Mouse (Mus musculus): Measurements from ENCODE around the gene Rhbdd2. TPM values are rescaled to one million over a fixed set of nuclear protein-coding genes. Genes with fewer than 3 reads are reported as not detected.

The Rhbdd2 gene
- polyA plus RNA-seq, 1 experiment = 23.3 TPM

DNA sequence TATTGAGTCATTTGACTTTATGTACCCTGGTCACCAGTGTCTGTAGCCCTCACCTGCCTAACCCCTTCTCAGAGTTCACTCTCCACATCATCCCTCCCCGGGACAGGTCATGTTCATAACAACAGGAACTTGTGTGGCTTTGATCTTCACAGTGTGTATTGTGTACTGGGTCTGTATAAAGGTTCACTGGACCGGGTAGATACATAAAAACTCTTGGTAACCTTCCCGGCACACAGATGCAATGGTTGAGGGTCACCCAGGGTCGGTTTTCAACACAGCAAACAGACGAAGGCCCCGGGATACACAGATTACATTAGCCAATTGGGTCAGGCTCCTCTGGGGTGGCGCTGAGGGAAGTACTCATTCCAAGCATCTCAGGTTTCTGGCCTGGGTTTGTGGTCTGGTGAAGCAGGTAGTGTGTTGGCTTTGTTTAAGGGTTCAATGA is 62.9 kb downstream of the Rhbdd2 start:
- Histone ChIP-seq H3K27ac (ENCODE audit: insufficient read depth, low read length) (no peak overlapping the region), H3K4me3 (ENCODE audit: insufficient read depth, low read length) (no peak overlapping the region), H3K4me1 (ENCODE audit: control insufficient read depth, insufficient read depth, low read length) (no peaks in the 10 kb centered on the region)
- TF ChIP-seq POLR2A (IDR thresholded peaks at IDR 0.05; ENCODE audit: low read depth, low read length) = no peak

Other genes with a start within 250 kb of the Rhbdd2 start
- 22.3 and 24.4 TPM in 2 replicates for gene Pom121, start 238.1 kb upstream of the Rhbdd2 start, polyA plus RNA-seq (2011; ENCODE audit: insufficient read length, low read depth, missing spikeins)
- gene Hip1, start 87.5 kb upstream of the Rhbdd2 start, polyA plus RNA-seq (2011; ENCODE audit: insufficient read length, low read depth, missing spikeins) = 40.1 and 44.2 TPM in 2 replicates
- gene Ccl26, start 69.0 kb upstream of the Rhbdd2 start, polyA plus RNA-seq (2011; ENCODE audit: insufficient read length, low read depth, missing spikeins) = not detected in 2 replicates
- gene Ccl24, start 59.6 kb upstream of the Rhbdd2 start, polyA plus RNA-seq (2011; ENCODE audit: insufficient read length, low read depth, missing spikeins) = not detected in 2 replicates
- 58.5 and 98.3 TPM in 2 replicates for gene Por, start 37.4 kb downstream of the Rhbdd2 start, polyA plus RNA-seq (2011; ENCODE audit: insufficient read length, low read depth, missing spikeins)
- gene Tmem120a, start 111.8 kb downstream of the Rhbdd2 start, polyA plus RNA-seq (2011; ENCODE audit: insufficient read length, low read depth, missing spikeins) = 89.3 and 94.7 TPM in 2 replicates
- gene Styxl1, start 145.8 kb downstream of the Rhbdd2 start, polyA plus RNA-seq (2011; ENCODE audit: insufficient read length, low read depth, missing spikeins) = 0.50 TPM in 1 of 2 replicates, not detected in the other
- 495 and 573 TPM in 2 replicates for gene Mdh2, start 145.9 kb downstream of the Rhbdd2 start, polyA plus RNA-seq (2011; ENCODE audit: insufficient read length, low read depth, missing spikeins)
- gene Srrm3, start 174.3 kb downstream of the Rhbdd2 start, polyA plus RNA-seq (2011; ENCODE audit: insufficient read length, low read depth, missing spikeins) = not detected in 2 replicates